Mouse (Mus musculus) bone marrow macrophage, adult 2 months (primary cell): ENCODE results near the gene Gm10322. TPM values are rescaled to one million over a fixed set of nuclear protein-coding genes. Genes with fewer than 3 reads are reported as not detected.
A peak's percentile ranks its signal among the peaks of the same experiment; 100 is the strongest.

Source experiments
- H3K27ac ChIP-seq: 2 replicates; pipeline ENCODE4 v1.5.1; 2012; ENCODE audit warnings: low read depth, low read length; ENCODE audit not compliant: insufficient read depth
- H3K4me1 ChIP-seq: 2 replicates; pipeline ENCODE4 v1.6.1; 2012; ENCODE audit warnings: low read length; ENCODE audit not compliant: control insufficient read depth, insufficient read depth
- H3K4me3 ChIP-seq: 2 replicates; pipeline ENCODE4 v1.5.1; 2012; ENCODE audit warnings: mild to moderate bottlenecking, low read length, moderate library complexity; ENCODE audit not compliant: insufficient read depth
- CTCF ChIP-seq: IDR thresholded peaks from 2 replicates; pipeline ENCODE4 v1.5.1; 2012; ENCODE audit warnings: low read depth, mild to moderate bottlenecking, low read length, moderate library complexity
- POLR2A ChIP-seq: IDR thresholded peaks from 2 replicates; pipeline ENCODE4 v1.6.1; 2012; ENCODE audit warnings: mild to moderate bottlenecking, low read depth, low read length, borderline replicate concordance
- polyA plus RNA-seq: library from polyadenylated mRNA; stranded (reverse); fragments of >200 nt; gene quantifications from 2 replicates; pipeline ENCODE4 v1.2.4, GENCODE M21; 2012; ENCODE audit not compliant: missing spikeins, insufficient read depth, insufficient read length

Gene Gm10322
- not detected in 2 replicates for polyA plus RNA-seq

DNA sequence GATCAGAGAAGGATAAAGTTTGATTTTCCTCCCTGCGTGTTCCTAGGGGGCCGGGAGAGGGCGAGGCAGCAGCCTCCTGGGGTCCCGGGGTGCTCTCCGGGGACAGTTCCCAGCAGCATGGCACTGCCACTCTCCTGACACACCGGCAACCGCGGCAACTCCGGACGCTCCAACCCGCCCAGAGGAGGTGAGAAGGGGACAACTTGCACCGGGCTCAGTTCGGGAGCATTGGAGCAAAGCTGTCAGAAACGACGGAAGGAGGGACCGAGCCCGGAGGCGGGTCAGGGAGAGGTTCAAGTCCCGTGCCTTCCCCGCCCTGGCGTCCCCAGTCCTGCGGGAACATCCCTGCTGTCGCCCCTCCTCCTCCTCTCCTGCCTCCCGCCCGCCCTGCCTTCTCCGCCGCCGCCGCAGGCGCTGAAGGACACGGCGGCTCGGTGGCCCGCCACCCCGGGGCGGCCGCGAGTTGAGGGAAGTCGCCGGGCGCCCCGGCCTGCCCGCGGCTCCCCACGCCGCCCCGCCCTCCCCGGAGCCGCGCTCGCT, at the start of gene Gm10322:
Gene Gm10322 (plus strand): TSS at position 83 of the 540 bp plus-strand sequence.
- Histone ChIP-seq H3K4me3 (peak within 1 kb of the TSS; percentile 87), H3K27ac (no peak within 1 kb of the TSS)
- no peak for TF ChIP-seq POLR2A
- no peak for TF ChIP-seq CTCF

DNA sequence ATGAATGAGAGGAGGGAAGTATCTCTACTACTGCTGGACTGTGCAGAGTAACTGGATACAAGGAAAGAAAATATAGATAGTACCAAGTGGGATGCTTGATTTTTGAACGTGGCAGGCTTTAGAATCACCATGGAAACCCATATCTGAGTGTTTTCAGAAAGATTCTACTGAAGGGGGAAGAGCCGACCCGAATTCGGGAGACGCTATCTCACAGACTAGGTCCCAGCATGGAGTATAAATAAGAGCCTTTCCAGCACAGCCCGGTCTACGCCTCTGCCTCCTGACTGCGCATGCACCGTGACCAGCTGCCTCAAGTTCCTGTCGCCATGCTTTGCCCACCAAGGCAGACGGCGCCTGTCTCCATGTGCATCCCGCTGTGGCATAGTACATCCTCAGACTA, 48.9 kb upstream of the Gm10322 start:
- H3K4me3 ChIP-seq = no peak overlapping the region
- H3K27ac ChIP-seq = no peak overlapping the region
- H3K4me1 ChIP-seq = peaks cover 23% of the 10 kb centered on the region
- TF ChIP-seq CTCF (no peak), POLR2A (no peak)

More for the DNA sequence above, at the start of gene Gm10322:
- peaks cover 8% of the 10 kb centered on the region for H3K4me1 ChIP-seq

DNA sequence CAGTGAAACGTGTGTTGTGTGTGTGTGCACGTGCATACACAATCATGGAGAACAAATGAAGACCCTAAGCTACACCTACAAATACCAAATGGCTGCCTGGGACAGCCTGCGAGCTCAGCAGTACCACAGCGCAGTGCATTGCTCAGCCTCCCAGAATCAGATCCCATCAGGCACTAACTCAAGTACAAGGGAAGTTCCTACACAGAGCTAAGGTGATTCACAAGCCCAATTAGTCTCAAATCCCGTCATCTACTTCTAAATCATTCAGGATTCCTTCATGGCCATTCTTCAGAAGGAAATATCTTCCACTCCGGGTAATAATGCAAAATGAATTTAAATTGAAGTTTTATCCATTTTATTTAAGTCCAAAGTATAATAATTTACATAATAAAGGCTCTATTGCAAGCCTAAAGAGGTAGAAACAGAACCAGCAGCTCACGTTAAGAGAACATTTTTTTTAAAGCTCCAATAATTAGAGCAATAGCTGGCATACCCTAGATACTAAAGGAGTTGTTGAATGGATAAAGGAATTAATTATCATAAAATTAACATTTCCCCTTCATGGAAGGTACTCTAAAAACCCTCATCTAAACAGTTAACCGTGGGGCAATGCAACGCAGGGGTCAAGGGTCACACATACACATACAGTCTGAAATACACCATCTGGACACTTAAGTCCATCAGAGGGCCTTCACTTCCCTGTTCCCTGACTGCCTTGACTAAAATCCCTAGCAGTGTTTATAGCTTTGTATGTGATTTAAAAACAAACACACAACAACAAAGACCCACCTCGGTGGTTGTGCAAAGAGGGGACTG, 47.0 kb upstream of the Gm10322 start:
- TF ChIP-seq POLR2A (no peak), CTCF (no peak)
- Histone ChIP-seq H3K4me3 (no peak overlapping the region), H3K4me1 (peaks cover 23% of the 10 kb centered on the region)

DNA sequence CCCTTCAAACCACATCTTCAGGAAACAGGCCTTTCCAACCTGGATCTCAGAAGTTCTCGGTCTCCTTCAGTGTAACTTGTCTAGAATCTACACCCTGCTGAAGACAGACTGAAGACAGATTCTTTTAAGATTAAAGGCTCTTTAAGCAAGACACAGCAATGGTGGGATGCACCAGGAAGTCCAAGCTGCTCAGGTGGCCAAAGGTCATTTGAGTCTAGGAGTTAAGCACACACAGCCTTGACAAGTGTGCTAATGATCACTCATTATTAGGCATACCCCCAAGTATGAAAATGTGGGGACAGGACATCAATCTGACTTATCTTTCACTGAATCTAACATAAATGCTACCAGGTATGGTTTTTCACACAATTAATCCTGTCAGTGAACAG, 46.4 kb upstream of the Gm10322 start:
- H3K27ac ChIP-seq = no peak overlapping the region
- H3K4me3 ChIP-seq = no peak overlapping the region

More for the DNA sequence above, 47.0 kb upstream of the Gm10322 start:
- H3K27ac ChIP-seq = no peak overlapping the region

DNA sequence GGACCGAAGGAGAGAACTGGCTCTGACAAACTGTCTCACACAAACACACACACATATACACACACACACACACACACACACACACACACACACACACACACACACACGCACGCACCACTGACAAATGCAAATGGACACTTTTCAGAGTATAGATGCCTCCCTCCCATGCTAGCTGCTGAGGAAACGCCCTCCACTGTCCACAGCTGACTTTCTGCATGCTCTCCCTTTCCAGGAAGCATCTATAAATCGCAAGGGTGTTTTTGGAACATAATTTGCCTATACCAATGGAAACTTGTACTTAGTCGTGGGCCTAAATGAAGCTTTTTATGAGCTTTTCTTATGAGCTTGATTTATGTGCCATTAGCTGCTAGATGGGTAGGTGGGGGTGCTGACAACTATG, 45.5 kb upstream of the Gm10322 start:
- Histone ChIP-seq H3K27ac (no peak overlapping the region), H3K4me1 (peaks cover 13% of the 10 kb centered on the region), H3K4me3 (no peak overlapping the region)
- no peak for TF ChIP-seq POLR2A
- no peak for TF ChIP-seq CTCF

More for the DNA sequence above, 46.4 kb upstream of the Gm10322 start:
- H3K4me1 ChIP-seq = peaks cover 21% of the 10 kb centered on the region
- TF ChIP-seq POLR2A (no peak), CTCF (no peak)

DNA sequence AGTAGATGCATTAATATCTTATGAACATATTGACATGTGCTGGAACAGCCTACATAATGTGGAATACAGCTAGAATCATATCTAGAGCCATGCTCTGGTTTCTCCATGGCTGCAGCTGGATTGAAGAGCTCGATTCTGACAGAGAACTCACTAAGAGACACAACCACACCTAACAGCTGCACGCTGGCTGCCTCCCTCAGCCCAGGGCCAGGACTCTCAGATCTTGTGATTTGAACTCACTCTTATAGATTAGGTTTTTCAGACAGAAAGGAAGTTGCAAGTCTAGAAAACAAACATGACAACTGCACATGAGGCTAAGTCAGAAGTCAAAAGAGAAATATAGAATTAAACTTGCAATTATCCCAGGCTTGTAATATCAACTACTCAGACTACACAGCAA, 45.1 kb upstream of the Gm10322 start:
- Histone ChIP-seq H3K27ac (no peak overlapping the region), H3K4me1 (peaks cover 9% of the 10 kb centered on the region), H3K4me3 (no peak overlapping the region)
- TF ChIP-seq CTCF (no peak), POLR2A (no peak)

DNA sequence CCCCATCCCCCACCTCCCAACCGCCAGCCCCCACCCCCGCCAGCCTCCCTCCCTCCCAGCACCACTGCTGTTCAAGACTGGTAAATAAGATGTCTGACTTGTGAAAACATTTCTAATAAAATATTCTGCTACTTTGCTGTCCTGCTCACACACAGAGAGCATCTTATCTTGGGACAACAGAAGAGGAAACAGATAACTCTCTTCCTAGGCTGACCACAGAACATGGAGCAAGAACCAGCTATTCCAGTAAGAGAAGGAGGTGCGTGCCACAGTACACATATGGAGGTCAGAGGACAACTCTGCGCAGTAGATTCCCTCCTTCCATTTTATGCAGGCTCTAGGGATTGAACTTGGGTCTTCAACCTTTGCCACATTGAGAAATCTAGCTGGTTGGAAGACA, 44.6 kb upstream of the Gm10322 start:
- no peak for TF ChIP-seq CTCF
- no peak for TF ChIP-seq POLR2A
- H3K4me1 ChIP-seq = peaks cover 7% of the 10 kb centered on the region; the same call in 1 of the 2 replicates
- H3K4me3 ChIP-seq = no peak overlapping the region
- no peak overlapping the region for H3K27ac ChIP-seq

DNA sequence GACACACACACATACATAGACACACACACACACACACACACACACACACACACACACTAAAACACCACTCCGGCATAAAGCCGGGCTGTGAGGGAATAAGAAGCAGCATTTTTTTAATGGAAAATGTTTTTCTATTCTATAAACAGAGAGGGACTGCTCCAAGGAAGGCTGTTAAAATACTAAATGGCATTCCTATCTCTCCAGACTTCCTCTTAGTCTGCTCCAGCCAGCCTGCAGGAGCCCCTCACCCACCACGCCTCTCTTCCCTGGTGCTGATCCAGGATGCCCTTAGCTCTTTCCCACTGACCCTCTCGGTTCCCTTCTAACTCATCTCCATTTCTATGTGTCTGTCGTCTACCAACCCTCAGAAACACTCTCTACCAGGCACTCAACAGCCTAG, 43.9 kb upstream of the Gm10322 start:
- no peak overlapping the region for H3K27ac ChIP-seq
- peaks cover 8% of the 10 kb centered on the region; the same call in 1 of the 2 replicates for H3K4me1 ChIP-seq
- H3K4me3 ChIP-seq = no peak overlapping the region
- TF ChIP-seq POLR2A (no peak), CTCF (no peak)

DNA sequence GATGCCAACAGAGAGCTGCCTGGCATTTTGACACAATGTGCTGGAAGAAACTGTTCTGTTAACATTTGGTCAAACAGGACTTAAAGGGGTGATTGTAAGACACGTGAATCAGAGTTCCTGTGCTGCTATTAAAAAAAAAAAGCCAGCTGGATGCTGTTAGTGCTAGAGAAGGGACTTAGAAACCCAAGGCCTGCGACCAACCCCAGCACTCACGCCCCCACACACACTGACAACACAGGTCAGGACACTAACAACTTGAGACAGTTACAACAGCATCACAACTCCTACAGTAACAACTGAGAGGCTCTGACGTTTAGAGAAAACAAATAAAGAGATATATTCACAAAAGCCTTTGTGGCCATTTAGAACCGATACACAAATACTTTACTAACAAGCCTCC, 39.6 kb upstream of the Gm10322 start:
- H3K4me3 ChIP-seq = no peak overlapping the region
- peaks cover 21% of the 10 kb centered on the region for H3K4me1 ChIP-seq
- TF ChIP-seq POLR2A (no peak), CTCF (no peak)
- H3K27ac ChIP-seq = no peak overlapping the region

DNA sequence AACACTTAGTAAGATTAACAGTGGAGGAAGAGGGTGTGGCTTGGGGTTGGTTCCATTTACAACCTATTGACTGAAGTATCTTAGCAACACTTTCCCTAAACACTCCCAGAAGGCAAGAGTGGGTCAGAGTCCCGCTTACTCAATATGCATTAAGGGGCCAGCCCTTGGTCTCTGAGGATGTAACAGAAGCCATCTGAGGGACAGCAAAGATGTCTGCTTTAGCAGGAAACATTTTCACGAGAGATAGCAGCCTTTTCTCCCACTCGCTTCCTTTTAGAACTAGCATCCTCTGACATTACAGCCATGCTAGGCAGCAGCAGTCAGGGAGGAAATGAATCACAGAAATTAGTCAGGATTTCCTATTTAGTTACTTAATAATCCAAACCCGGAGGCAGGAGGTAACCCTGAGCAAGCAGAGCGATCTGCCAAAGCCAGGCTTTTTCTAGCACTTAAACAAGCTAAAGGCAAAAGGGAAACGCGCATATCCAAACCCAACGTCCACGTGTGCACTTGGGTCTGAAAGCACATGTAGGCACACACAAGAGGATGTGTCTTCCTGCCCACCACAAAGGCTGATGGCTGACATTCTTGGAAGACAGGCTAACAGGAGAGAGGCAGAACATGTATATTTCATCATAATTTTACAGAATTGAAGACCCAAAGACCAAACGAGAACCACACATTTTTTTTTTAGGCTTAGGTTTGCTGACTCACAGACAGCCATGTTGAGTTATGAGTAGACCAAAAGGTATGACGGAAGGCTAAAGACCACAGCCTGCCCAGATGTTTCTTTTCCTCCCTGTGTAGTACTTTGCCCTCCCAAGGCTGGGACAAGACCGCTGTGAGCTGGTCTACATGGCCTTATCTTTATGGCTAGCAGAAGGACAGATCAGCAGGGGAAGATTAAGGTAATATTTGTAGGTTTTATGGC, 37.7 kb upstream of the Gm10322 start:
- TF ChIP-seq CTCF = no peak
- TF ChIP-seq POLR2A = no peak
- peak overlapping the region; percentile 48 for H3K4me3 ChIP-seq
- H3K27ac ChIP-seq = peak overlapping the region; percentile 92
- peaks cover 21% of the 10 kb centered on the region for H3K4me1 ChIP-seq
